Mouse (Mus musculus) cerebellum, postnatal 36 days (tissue): ENCODE results near the gene Tnrc18.

ENCODE experiments used
- DNase-seq, 2 experiments: peaks; one replicate each; pipeline ENCODE4 v3.0.0; 2021 to 2022; ENCODE audit warnings: mixed read lengths in 2 of 2

The Tnrc18 gene

GRCm38 (mm10) chr5:142718037-142718436 lies 99.4 kb downstream of the Tnrc18 start:
- DNase-seq = peak; percentile 89 to 92

- DNase-seq = peak; percentile 71
Observed at GRCm38 (mm10) chr5:142716056-142716455, 101.4 kb downstream of the Tnrc18 start.

GRCm38 (mm10) chr5:142715059-142715458 lies 102.4 kb downstream of the Tnrc18 start:
- DNase-seq = no peak

- DNase-seq = peak; percentile 75 to 79
Observed at GRCm38 (mm10) chr5:142713966-142714365, 103.5 kb downstream of the Tnrc18 start.

- no peak for DNase-seq
Observed at GRCm38 (mm10) chr5:142712373-142712772, 105.1 kb downstream of the Tnrc18 start.

GRCm38 (mm10) chr5:142709436-142709835 lies 108.0 kb downstream of the Tnrc18 start:
- DNase-seq = no peak

- no peak for DNase-seq
Observed at GRCm38 (mm10) chr5:142707709-142708108, 109.8 kb downstream of the Tnrc18 start.

- peak; percentile 87 to 89 for DNase-seq
Observed at GRCm38 (mm10) chr5:142703569-142703968, 113.9 kb downstream of the Tnrc18 start.

- peak in 1 of 2 experiments; percentile 34 for DNase-seq
Observed at GRCm38 (mm10) chr5:142702511-142703138, 114.8 kb downstream of the Tnrc18 start.

GRCm38 (mm10) chr5:142701651-142702510 lies 115.6 kb downstream of the Tnrc18 start:
- DNase-seq = peak; percentile 63 to 71

GRCm38 (mm10) chr5:142700842-142701589 lies 116.4 kb downstream of the Tnrc18 start:
- DNase-seq = peak; percentile 35 to 54

- no peak for DNase-seq
Observed at GRCm38 (mm10) chr5:142697742-142698141, 119.7 kb downstream of the Tnrc18 start.

GRCm38 (mm10) chr5:142696865-142697264 lies 120.6 kb downstream of the Tnrc18 start:
- DNase-seq = no peak

- peak in 1 of 2 experiments; percentile 52 for DNase-seq
Observed at GRCm38 (mm10) chr5:142696258-142696657, 121.2 kb downstream of the Tnrc18 start.

- peak in 1 of 2 experiments; percentile 22 for DNase-seq
Observed at GRCm38 (mm10) chr5:142694627-142695340, 122.7 kb downstream of the Tnrc18 start.

GRCm38 (mm10) chr5:142693738-142694430 lies 123.6 kb downstream of the Tnrc18 start:
- DNase-seq = peak; percentile 66 to 74

GRCm38 (mm10) chr5:142692971-142693737 lies 124.3 kb downstream of the Tnrc18 start:
- DNase-seq = peak; percentile 42 to 54

GRCm38 (mm10) chr5:142692248-142692647 lies 125.2 kb downstream of the Tnrc18 start, which contains the start of gene Slc29a4:
TSS of gene Slc29a4 (plus strand) at chr5:142692512.
- peak; percentile 80 to 82 for DNase-seq

GRCm38 (mm10) chr5:142690343-142690742 lies 127.1 kb downstream of the Tnrc18 start:
- no peak for DNase-seq

- DNase-seq = no peak
Observed at GRCm38 (mm10) chr5:142688866-142689265, 128.6 kb downstream of the Tnrc18 start.

- DNase-seq = no peak
Observed at GRCm38 (mm10) chr5:142682529-142682928, 134.9 kb downstream of the Tnrc18 start.
